Mouse (Mus musculus) MEL-GATA-1-ER (cell line): Measurements from ENCODE around the gene Smim24.

Experiments used
- DNase-seq: peaks from one replicate; pipeline ENCODE4 v3.0.0-alpha.2; 2012; ENCODE audit warnings: low read depth; ENCODE audit errors: extremely low read depth

The Smim24 gene

GRCm38 (mm10) chr10:81365073-81365472, 27.8 kb upstream of the Smim24 start:
- DNase-seq: no peak

GRCm38 (mm10) chr10:81365672-81366476, 27.0 kb upstream of the Smim24 start, which contains the start of gene 4930404N11Rik:
Gene 4930404N11Rik (minus strand): TSS chr10:81365816.
- no peak for DNase-seq

- no peak for DNase-seq
These were observed 26.2 kb upstream of the Smim24 start for GRCm38 (mm10) chr10:81366477-81367206.

GRCm38 (mm10) chr10:81367207-81367495, 25.7 kb upstream of the Smim24 start:
- no peak for DNase-seq

GRCm38 (mm10) chr10:81375322-81375721, 17.5 kb upstream of the Smim24 start:
- no peak for DNase-seq

- DNase-seq: no peak
These were observed 16.1 kb upstream of the Smim24 start for GRCm38 (mm10) chr10:81376561-81377361.

- DNase-seq: no peak
These were observed 15.5 kb upstream of the Smim24 start for GRCm38 (mm10) chr10:81377362-81377664.

GRCm38 (mm10) chr10:81377793-81378552, 14.9 kb upstream of the Smim24 start, which contains the start of gene Fzr1:
Gene Fzr1 (minus strand): TSS chr10:81378516.
- no peak for DNase-seq

GRCm38 (mm10) chr10:81378553-81379182, 14.2 kb upstream of the Smim24 start:
- peak; percentile 96 for DNase-seq

- no peak for DNase-seq
These were observed 13.7 kb upstream of the Smim24 start for GRCm38 (mm10) chr10:81379183-81379553.

- no peak for DNase-seq
These were observed 13.0 kb upstream of the Smim24 start for GRCm38 (mm10) chr10:81379809-81380378.

GRCm38 (mm10) chr10:81382039-81382438, 10.8 kb upstream of the Smim24 start:
- DNase-seq: peak; percentile 99

GRCm38 (mm10) chr10:81383802-81384604, 8.8 kb upstream of the Smim24 start, which contains the start of the genes Dohh and Gm48551:
Gene Dohh (plus strand): TSS chr10:81384428.
Gene Gm48551 (plus strand): TSS chr10:81384466.
- DNase-seq: peak; percentile 97

- no peak for DNase-seq
These were observed 8.3 kb upstream of the Smim24 start for GRCm38 (mm10) chr10:81384605-81384982.

- DNase-seq: no peak
These were observed 7.1 kb upstream of the Smim24 start for GRCm38 (mm10) chr10:81385603-81386306.

GRCm38 (mm10) chr10:81387716-81388115, 5.1 kb upstream of the Smim24 start:
- no peak for DNase-seq

GRCm38 (mm10) chr10:81388505-81389055, 4.3 kb upstream of the Smim24 start, which contains the start of gene Gm48552:
Gene Gm48552 (plus strand): TSS chr10:81389005.
- DNase-seq: no peak

GRCm38 (mm10) chr10:81389373-81389772, 3.5 kb upstream of the Smim24 start:
- no peak for DNase-seq
